Mouse (Mus musculus): Measurements from ENCODE around the gene Sema6d. TPM values are rescaled to one million over a fixed set of nuclear protein-coding genes. Genes with fewer than 3 reads are reported as not detected.

Sema6d gene
- total RNA-seq, 2 experiments from 2014 or later: 50.6 to 77.6 TPM

DNA sequence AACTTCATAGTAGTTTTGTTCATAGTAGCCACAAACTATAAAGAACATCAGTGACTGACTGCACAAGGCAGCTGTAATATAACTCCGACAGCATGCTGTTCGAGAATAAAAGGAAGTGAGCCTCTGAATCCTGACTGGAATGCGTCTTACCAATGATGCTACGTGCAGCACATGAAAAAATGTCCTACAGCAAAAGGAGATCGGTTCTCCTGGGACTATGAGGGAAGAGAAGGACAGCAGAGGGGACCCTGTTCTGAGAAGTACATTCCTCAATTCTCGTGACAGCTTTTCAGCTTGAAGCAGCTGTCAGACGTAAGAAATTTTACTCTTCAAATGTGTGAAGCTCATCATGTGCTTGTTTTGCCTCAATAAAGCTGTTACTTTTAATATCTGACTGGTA, 617.1 kb downstream of the Sema6d start:
- no peak for DNase-seq (ENCODE audit: extremely low spot score in 1 of 2, low spot score in 1 of 2)
